14 mouse cellular contexts compared by ENCODE assay signal in genomic region chr9:46206834-46207500, GRCm38 (mm10). TPM values are rescaled to one million over a fixed set of nuclear protein-coding genes. Genes with fewer than 3 reads are reported as not detected.
A peak's percentile ranks its signal among the peaks of the same experiment; 100 is the strongest.
DNase-seq lines count a peak whose midpoint lies in the region; ATAC-seq and TF ChIP-seq lines count a peak whose summit lies in the region.
"Had no signal": no experiment of that assay in that cellular context is flagged by ENCODE, and none has a peak within 500 bp of the region (broad histone marks: within the 10 kb centered on the region; RNA-seq: fewer than 3 reads in every experiment).

No protein-coding gene starts in this region.

- TF ChIP-seq RAD21 in MEL (IDR thresholded peaks at IDR 0.05; ENCODE audit: low read depth, low read length) = no peak

- no peak overlapping the region for H3K4me2 ChIP-seq in kidney, postnatal 0 days (ENCODE audit: low read length)
- no peak overlapping the region for H3K4me2 ChIP-seq in liver, embryonic 16.5 days (ENCODE audit: low read depth, low read length)
- H3K4me2 ChIP-seq: heart, embryonic 11.5 days had no signal

- no peak overlapping the region for H3K4me3 ChIP-seq in MEL (ENCODE audit: control insufficient read depth in 1 of 2, insufficient read depth in 1 of 2, low read depth in 2 of 2, low read length in 2 of 2)
- H3K4me3 ChIP-seq in kidney, postnatal 0 days (replicated peaks; ENCODE audit: low read depth, low read length) = no peak overlapping the region
- H3K4me3 ChIP-seq in liver, embryonic 16.5 days (ENCODE audit: low read depth, low read length) = no peak overlapping the region

- ATAC-seq in kidney, postnatal 0 days (replicated peaks; ENCODE audit: low FRiP score, low read depth) = peak; percentile 86
- peak; percentile 77 for ATAC-seq in liver, embryonic 16.5 days (ENCODE audit: low read depth)
- ATAC-seq: hindbrain, postnatal 0 days had no signal

- intact Hi-C loops in gastrocnemius, postnatal 14 days (cut with DNase I; ENCODE audit: low total_unique reads) = no loop called here

- TF ChIP-seq EP300 in MEL (IDR thresholded peaks at IDR 0.05; ENCODE audit: low read depth in 1 of 2, low read length in 2 of 2) = peak; percentile 97 to 100

- H3K9ac ChIP-seq in MEL (ENCODE audit: control insufficient read depth, low read depth, low read length, poor library complexity, severe bottlenecking) = peak overlapping the region; percentile 36
- H3K9ac ChIP-seq in kidney, postnatal 0 days (ENCODE audit: low read depth, low read length) = no peak overlapping the region
- H3K9ac ChIP-seq in liver, embryonic 16.5 days (ENCODE audit: low read depth, low read length) = no peak overlapping the region

- no peak for TF ChIP-seq CTCF in MEL (IDR thresholded peaks at IDR 0.05 in 2 of 3, conservative IDR thresholded peaks at IDR 0.05 in 1 of 3; ENCODE audit: control insufficient read depth in 1 of 3, insufficient read depth in 1 of 3, low read depth in 2 of 3, low read length in 3 of 3, poor library complexity in 1 of 3, severe bottlenecking in 1 of 3)
- no peak for TF ChIP-seq CTCF in kidney, postnatal 0 days (IDR thresholded peaks at IDR 0.05; ENCODE audit: low read depth)

- DNase-seq in MEL (ENCODE audit: low read depth, low spot score) (peak; percentile 95), adipocyte (ENCODE audit: low spot score) (peak; percentile 65)
- DNase-seq in kidney, postnatal 0 days (ENCODE audit: low spot score) = peak; percentile 14
- no peak for DNase-seq in heart, postnatal 4 days
- no peak for DNase-seq in adrenal gland, adult 18-20 months (ENCODE audit: low spot score in 2 of 2)
- DNase-seq in gastrocnemius, postnatal 14 days = no peak
- DNase-seq: cerebellum, adult 18-20 months; retina, postnatal 1 day had no signal

- peak in 1 of 2 experiments; percentile 46; a peak in 1 of 4 replicates for TF ChIP-seq POLR2A in MEL (IDR thresholded peaks at IDR 0.05; ENCODE audit: control insufficient read depth in 1 of 2, insufficient read depth in 1 of 2, low read depth in 1 of 2, low read length in 2 of 2, poor library complexity in 1 of 2)

- H3K79me2 ChIP-seq in MEL (ENCODE audit: control insufficient read depth, insufficient read depth, low read length, poor library complexity) = no peaks in the 10 kb centered on the region

- H3K27me3 ChIP-seq in MEL (ENCODE audit: control insufficient read depth in 1 of 2, insufficient read depth in 2 of 2, low read length in 2 of 2) = no peaks in the 10 kb centered on the region
- no peaks in the 10 kb centered on the region for H3K27me3 ChIP-seq in kidney, postnatal 0 days (ENCODE audit: insufficient read depth, low read length)
- H3K27me3 ChIP-seq in liver, embryonic 16.5 days (ENCODE audit: control insufficient read depth, insufficient read depth, low read depth, low read length) = no peaks in the 10 kb centered on the region

- whole genome bisulfite sequencing in kidney, postnatal 0 days = 52% methylated on average over 10 of the region's 10 CpGs
- WGBS in liver, embryonic 16.5 days (ENCODE audit: insufficient replicate concordance) = 13% methylated on average over 10 of the region's 10 CpGs

- peaks cover 25% of the 10 kb centered on the region in 2 experiments for H3K4me1 ChIP-seq in MEL (ENCODE audit: control insufficient read depth in 1 of 2, insufficient read depth in 2 of 2, low read length in 2 of 2)
- no peaks in the 10 kb centered on the region for H3K4me1 ChIP-seq in kidney, postnatal 0 days (replicated peaks; ENCODE audit: insufficient read depth, low read length)
- H3K4me1 ChIP-seq in liver, embryonic 16.5 days (ENCODE audit: control insufficient read depth, low read depth, low read length) = peaks cover 9% of the 10 kb centered on the region

- H3K27ac ChIP-seq in MEL (ENCODE audit: control insufficient read depth, low read depth, low read length) = peak overlapping the region; percentile 96
- H3K27ac ChIP-seq in kidney, postnatal 0 days = peak overlapping the region; percentile 47; the same call in 1 of the 2 replicates
- peak overlapping the region; percentile 16 for H3K27ac ChIP-seq in liver, embryonic 16.5 days (ENCODE audit: low read length)
- H3K27ac ChIP-seq: hindbrain, postnatal 0 days; macrophage had no signal

- no peaks in the 10 kb centered on the region for H3K9me3 ChIP-seq in MEL (replicated peaks; ENCODE audit: insufficient read depth, low read length)
- no peaks in the 10 kb centered on the region for H3K9me3 ChIP-seq in kidney, postnatal 0 days (replicated peaks; ENCODE audit: low read length)
- no peaks in the 10 kb centered on the region for H3K9me3 ChIP-seq in liver, embryonic 16.5 days (replicated peaks; ENCODE audit: control insufficient read depth, low read length)

- H3K36me3 ChIP-seq in MEL (ENCODE audit: control insufficient read depth in 1 of 2, insufficient read depth in 2 of 2, low read length in 2 of 2) = peaks cover 0 to 34% of the 10 kb centered on the region in 2 experiments; a peak in 3 of 4 replicates
- H3K36me3 ChIP-seq in kidney, postnatal 0 days (ENCODE audit: insufficient read depth, low read length) = peaks cover 53% of the 10 kb centered on the region
- peaks cover 2% of the 10 kb centered on the region; the same call in 1 of the 2 replicates for H3K36me3 ChIP-seq in liver, embryonic 16.5 days (ENCODE audit: control insufficient read depth, insufficient read depth)

TF ChIP-seq in MEL, 35 proteins besides CTCF, POLR2A, EP300 and RAD21 (continues in another document):
- TF ChIP-seq E2F4 (IDR thresholded peaks at IDR 0.05; ENCODE audit: borderline replicate concordance, low read depth, low read length) (no peak), MEF2A (IDR thresholded peaks at IDR 0.05; ENCODE audit: extremely low read depth, insufficient replicate concordance, low read depth, low read length, poor library complexity, severe bottlenecking) (no peak), USF2 (IDR thresholded peaks at IDR 0.05; ENCODE audit: borderline replicate concordance in 1 of 2, insufficient read depth in 1 of 2, low read depth in 1 of 2, low read length in 2 of 2) (no peak), CHD2 (IDR thresholded peaks at IDR 0.05; ENCODE audit: low read length) (peak; percentile 55), ZC3H11A (IDR thresholded peaks at IDR 0.05; ENCODE audit: low read depth, low read length) (0 out of 2 replicates have a peak, but pooled peaks have one; percentile 22), ZKSCAN1 (IDR thresholded peaks at IDR 0.05; ENCODE audit: low read depth, low read length) (no peak), ZMIZ1 (IDR thresholded peaks at IDR 0.05; ENCODE audit: low read depth, low read length) (no peak), TCF12 (IDR thresholded peaks at IDR 0.05; ENCODE audit: low read depth, low read length) (peak; percentile 97), TBP (IDR thresholded peaks at IDR 0.05; ENCODE audit: low read depth, low read length) (0 out of 2 replicates have a peak, but pooled peaks have one; percentile 15), CHD1 (IDR thresholded peaks at IDR 0.05; ENCODE audit: low read depth, low read length) (0 out of 2 replicates have a peak, but pooled peaks have one; percentile 2), GABPA (IDR thresholded peaks at IDR 0.05; ENCODE audit: low read depth, low read length) (no peak), MAZ (IDR thresholded peaks at IDR 0.05; ENCODE audit: low read depth, low read length) (no peak), MYB (IDR thresholded peaks at IDR 0.05; ENCODE audit: low read depth, low read length) (peak; percentile 97), POLR2AphosphoS5 (IDR thresholded peaks at IDR 0.05; ENCODE audit: borderline replicate concordance, low read depth, low read length) (no peak), MXI1 (IDR thresholded peaks at IDR 0.05; ENCODE audit: low read depth, low read length) (peak; percentile 50; the same call in 1 of the 2 replicates), USF1 (IDR thresholded peaks at IDR 0.05; ENCODE audit: low read depth, low read length) (no peak), ETS1 (IDR thresholded peaks at IDR 0.05; ENCODE audit: low read depth, low read length) (peak; percentile 100), JUND (IDR thresholded peaks at IDR 0.05; ENCODE audit: low read depth, low read length) (peak; percentile 75; the same call in 1 of the 2 replicates), KAT2A (conservative IDR thresholded peaks at IDR 0.05; ENCODE audit: low read depth, low read length) (0 out of 2 replicates have a peak, but pooled peaks have one; percentile 18), POLR2AphosphoS2 (IDR thresholded peaks at IDR 0.05; ENCODE audit: low read length) (no peak; the same call in 1 of the 2 replicates), ELF1 (IDR thresholded peaks at IDR 0.05; ENCODE audit: low read depth, low read length) (peak; percentile 51; the same call in 1 of the 2 replicates)

RNA-seq across cellular contexts. Expression of gene Apoa1, which starts 21.4 kb away (rescaled TPM):
- 1.8 and 4.0 TPM in 2 replicates for total RNA-seq in MEL (2012; rRNA removed)
- 10 to 100 TPM in 1 of 2 experiments, not detected in 1; 16.1 TPM for polyA plus RNA-seq in MEL (2012; ENCODE audit: insufficient read depth in 1 of 2, insufficient read length in 2 of 2, low read depth in 1 of 2, low replicate concordance in 2 of 2, missing spikeins in 1 of 2)
- 5.5 and 6.7 TPM in 2 replicates for polyA plus RNA-seq in kidney, postnatal 0 days (2015; fragmentation: Nextera tagmentation; extraction: Ambion mirVana)
- polyA plus RNA-seq in liver, embryonic 16.5 days (2015; fragmentation: Nextera tagmentation; extraction: Ambion mirVana) = 6,810 and 7,451 TPM in 2 replicates
- total RNA-seq in heart, postnatal 4 days (2021) = under 1 TPM; 0.45 to 0.61 TPM
- total RNA-seq in adrenal gland, adult 18-20 months (2021) = 1 to 10 TPM in 1 of 2 experiments, not detected in 1; 2.6 TPM
- not detected for total RNA-seq in gastrocnemius, postnatal 14 days (2021)
- polyA plus RNA-seq: macrophage had no signal

RNA-seq across cellular contexts. Expression of gene Apoc3, which starts 28.5 kb away (rescaled TPM):
- not detected in 2 replicates for total RNA-seq in MEL (2012; rRNA removed)
- not detected for polyA plus RNA-seq in MEL (2012; ENCODE audit: insufficient read depth in 1 of 2, insufficient read length in 2 of 2, low read depth in 1 of 2, low replicate concordance in 2 of 2, missing spikeins in 1 of 2)
- polyA plus RNA-seq in kidney, postnatal 0 days (2015; fragmentation: Nextera tagmentation; extraction: Ambion mirVana) = 0.87 and 2.3 TPM in 2 replicates
- 9.3 and 14.0 TPM in 2 replicates for polyA plus RNA-seq in liver, embryonic 16.5 days (2015; fragmentation: Nextera tagmentation; extraction: Ambion mirVana)
- not detected for total RNA-seq in heart, postnatal 4 days (2021)
- 1 to 10 TPM; 7.9 to 8.0 TPM for total RNA-seq in adrenal gland, adult 18-20 months (2021)
- not detected for total RNA-seq in gastrocnemius, postnatal 14 days (2021)
- total RNA-seq: hindbrain, postnatal 0 days had no signal
- polyA plus RNA-seq: embryonic facial prominence, embryonic 11.5 days; heart, embryonic 11.5 days; hindbrain, postnatal 0 days; macrophage; stomach, embryonic 14.5 days had no signal

RNA-seq across cellular contexts. Expression of gene Apoa4, which starts 33.5 kb away (rescaled TPM):
- total RNA-seq in MEL (2012; rRNA removed) = not detected in 2 replicates
- not detected for polyA plus RNA-seq in MEL (2012; ENCODE audit: insufficient read depth in 1 of 2, insufficient read length in 2 of 2, low read depth in 1 of 2, low replicate concordance in 2 of 2, missing spikeins in 1 of 2)
- polyA plus RNA-seq in kidney, postnatal 0 days (2015; fragmentation: Nextera tagmentation; extraction: Ambion mirVana) = 0.99 and 1.9 TPM in 2 replicates
- polyA plus RNA-seq in liver, embryonic 16.5 days (2015; fragmentation: Nextera tagmentation; extraction: Ambion mirVana) = 0.07 and 14.5 TPM in 2 replicates
- total RNA-seq in heart, postnatal 4 days (2021) = not detected
- under 1 TPM in 1 of 2 experiments, not detected in 1; 0.17 TPM for total RNA-seq in adrenal gland, adult 18-20 months (2021)
- not detected for total RNA-seq in gastrocnemius, postnatal 14 days (2021)
- total RNA-seq: hindbrain, postnatal 0 days had no signal
- polyA plus RNA-seq: embryonic facial prominence, embryonic 11.5 days; heart, embryonic 11.5 days; hindbrain, postnatal 0 days; macrophage had no signal

Comparison
In these comparisons a context has a peak if more than half of its experiments do, and no peak if none do; other contexts are left out.
1. DNase-seq: peak in MEL (single experiment), adipocyte (single experiment) and kidney, postnatal 0 days (single experiment); none in heart, postnatal 4 days (single experiment), adrenal gland, adult 18-20 months (0 of 2) and gastrocnemius, postnatal 14 days (single experiment).
2. H3K27ac ChIP-seq: peak in every context shown above with its lines; median percentile 96 in MEL; 47 in kidney, postnatal 0 days; 16 in liver, embryonic 16.5 days.